ENCODE assay signal across 8 mouse cellular contexts in genomic region chr10:75834721-75835120, GRCm38 (mm10). TPM values are rescaled to one million over a fixed set of nuclear protein-coding genes. Genes with fewer than 3 reads are reported as not detected.
DNase-seq lines count a peak whose midpoint lies in the region; ATAC-seq lines count a peak whose summit lies in the region.

No protein-coding gene starts in this region.

- 10% methylated on average over 9 of the region's 9 CpGs for WGBS in kidney, embryonic 15.5 days
- 5% methylated on average over 9 of the region's 9 CpGs for WGBS in embryonic facial prominence, embryonic 10.5 days
- WGBS in hindbrain, embryonic 15.5 days: 18% methylated on average over 9 of the region's 9 CpGs
- 14% methylated on average over 9 of the region's 9 CpGs for WGBS in midbrain, embryonic 15.5 days

- peak overlapping the region; percentile 72 for H3K27ac ChIP-seq in kidney, embryonic 15.5 days
- H3K27ac ChIP-seq in embryonic facial prominence, embryonic 10.5 days (replicated peaks): peak overlapping the region; percentile 70
- H3K27ac ChIP-seq in hindbrain, embryonic 15.5 days (replicated peaks): no peak overlapping the region
- no peak overlapping the region for H3K27ac ChIP-seq in midbrain, embryonic 15.5 days

- no peaks in the 10 kb centered on the region for H3K27me3 ChIP-seq in kidney, embryonic 15.5 days
- H3K27me3 ChIP-seq in embryonic facial prominence, embryonic 10.5 days (replicated peaks; ENCODE audit: low read depth, poor library complexity, severe bottlenecking): peaks cover 29% of the 10 kb centered on the region
- peaks cover 16% of the 10 kb centered on the region; the same call in 1 of the 2 replicates for H3K27me3 ChIP-seq in hindbrain, embryonic 15.5 days
- H3K27me3 ChIP-seq in midbrain, embryonic 15.5 days (replicated peaks): peaks cover 26% of the 10 kb centered on the region

- peak overlapping the region; percentile 29 for H3K9ac ChIP-seq in kidney, embryonic 15.5 days
- peak overlapping the region; percentile 40; the same call in 1 of the 2 replicates for H3K9ac ChIP-seq in hindbrain, embryonic 15.5 days
- no peak overlapping the region for H3K9ac ChIP-seq in midbrain, embryonic 15.5 days

- H3K4me1 ChIP-seq in kidney, embryonic 15.5 days: peaks cover 57% of the 10 kb centered on the region
- H3K4me1 ChIP-seq in embryonic facial prominence, embryonic 10.5 days: peaks cover 52% of the 10 kb centered on the region
- H3K4me1 ChIP-seq in hindbrain, embryonic 15.5 days (replicated peaks): peaks cover 44% of the 10 kb centered on the region
- H3K4me1 ChIP-seq in midbrain, embryonic 15.5 days: peaks cover 26% of the 10 kb centered on the region

- no peak for DNase-seq in kidney, postnatal 14 days
- no peak for DNase-seq in embryonic facial prominence, embryonic 10.5 days (ENCODE audit: low spot score)
- DNase-seq in spleen, postnatal 36 days (ENCODE audit: low spot score in 2 of 2): no peak
- DNase-seq in cerebellum, postnatal 14 days: no peak
- no peak for DNase-seq in urinary bladder, adult 18-20 months (ENCODE audit: low spot score in 2 of 2)

- no peaks in the 10 kb centered on the region for H3K36me3 ChIP-seq in kidney, embryonic 15.5 days
- no peaks in the 10 kb centered on the region for H3K36me3 ChIP-seq in embryonic facial prominence, embryonic 10.5 days (replicated peaks)
- no peaks in the 10 kb centered on the region for H3K36me3 ChIP-seq in hindbrain, embryonic 15.5 days
- no peaks in the 10 kb centered on the region for H3K36me3 ChIP-seq in midbrain, embryonic 15.5 days (replicated peaks)

- H3K4me3 ChIP-seq in kidney, embryonic 15.5 days (replicated peaks): peak overlapping the region; percentile 42
- H3K4me3 ChIP-seq in embryonic facial prominence, embryonic 10.5 days: peak overlapping the region; percentile 58
- peak overlapping the region; percentile 36 for H3K4me3 ChIP-seq in hindbrain, embryonic 15.5 days
- H3K4me3 ChIP-seq in midbrain, embryonic 15.5 days: peak overlapping the region; percentile 34

- no peak for ATAC-seq in kidney, embryonic 15.5 days (replicated peaks; ENCODE audit: low FRiP score)
- ATAC-seq in hindbrain, embryonic 15.5 days (ENCODE audit: low FRiP score, low read depth): no peak
- no peak for ATAC-seq in midbrain, embryonic 15.5 days (replicated peaks)

- peak overlapping the region; percentile 78 for H3K4me2 ChIP-seq in kidney, embryonic 15.5 days
- H3K4me2 ChIP-seq in hindbrain, embryonic 15.5 days: peak overlapping the region; percentile 72
- peak overlapping the region; percentile 59 for H3K4me2 ChIP-seq in midbrain, embryonic 15.5 days

- no peaks in the 10 kb centered on the region for H3K9me3 ChIP-seq in kidney, embryonic 15.5 days (replicated peaks)
- no peaks in the 10 kb centered on the region for H3K9me3 ChIP-seq in embryonic facial prominence, embryonic 10.5 days
- H3K9me3 ChIP-seq in hindbrain, embryonic 15.5 days: no peaks in the 10 kb centered on the region
- no peaks in the 10 kb centered on the region for H3K9me3 ChIP-seq in midbrain, embryonic 15.5 days

RNA-seq across cellular contexts. Expression of gene Gstt2, which starts 2.5 kb away (rescaled TPM):
- polyA plus RNA-seq in kidney, embryonic 15.5 days (2015; fragmentation: Nextera tagmentation; extraction: Ambion mirVana): 38.2 and 39.6 TPM in 2 replicates
- polyA plus RNA-seq in embryonic facial prominence, embryonic 10.5 days (2016; fragmentation: Nextera tagmentation; extraction: Ambion mirVana): 6.8 and 8.5 TPM in 2 replicates
- polyA plus RNA-seq in hindbrain, embryonic 15.5 days (2015; fragmentation: Nextera tagmentation; extraction: Ambion mirVana): 6.6 and 6.8 TPM in 2 replicates
- polyA plus RNA-seq in midbrain, embryonic 15.5 days (2015; fragmentation: Nextera tagmentation; extraction: Ambion mirVana): 7.4 and 7.5 TPM in 2 replicates

RNA-seq across cellular contexts. Expression of gene Gstt4, which starts 12.4 kb away (rescaled TPM):
- polyA plus RNA-seq in kidney, embryonic 15.5 days (2015; fragmentation: Nextera tagmentation; extraction: Ambion mirVana): not detected in 2 replicates
- polyA plus RNA-seq in embryonic facial prominence, embryonic 10.5 days (2016; fragmentation: Nextera tagmentation; extraction: Ambion mirVana): 0.21 TPM in 1 of 2 replicates, not detected in the other
- not detected in 2 replicates for polyA plus RNA-seq in hindbrain, embryonic 15.5 days (2015; fragmentation: Nextera tagmentation; extraction: Ambion mirVana)
- polyA plus RNA-seq in midbrain, embryonic 15.5 days (2015; fragmentation: Nextera tagmentation; extraction: Ambion mirVana): not detected in 2 replicates

RNA-seq across cellular contexts. Expression of gene Mif, which starts 25.3 kb away (rescaled TPM):
- polyA plus RNA-seq in kidney, embryonic 15.5 days (2015; fragmentation: Nextera tagmentation; extraction: Ambion mirVana): 2,032 and 2,056 TPM in 2 replicates
- polyA plus RNA-seq in embryonic facial prominence, embryonic 10.5 days (2016; fragmentation: Nextera tagmentation; extraction: Ambion mirVana): 3,361 and 3,650 TPM in 2 replicates
- 1,663 and 1,704 TPM in 2 replicates for polyA plus RNA-seq in hindbrain, embryonic 15.5 days (2015; fragmentation: Nextera tagmentation; extraction: Ambion mirVana)
- 1,455 and 1,508 TPM in 2 replicates for polyA plus RNA-seq in midbrain, embryonic 15.5 days (2015; fragmentation: Nextera tagmentation; extraction: Ambion mirVana)

RNA-seq across cellular contexts. Expression of gene Gstt1, which starts 36.3 kb away (rescaled TPM):
- 12.6 and 15.8 TPM in 2 replicates for polyA plus RNA-seq in kidney, embryonic 15.5 days (2015; fragmentation: Nextera tagmentation; extraction: Ambion mirVana)
- 3.0 and 4.3 TPM in 2 replicates for polyA plus RNA-seq in embryonic facial prominence, embryonic 10.5 days (2016; fragmentation: Nextera tagmentation; extraction: Ambion mirVana)
- polyA plus RNA-seq in hindbrain, embryonic 15.5 days (2015; fragmentation: Nextera tagmentation; extraction: Ambion mirVana): 14.8 and 15.4 TPM in 2 replicates
- 14.5 and 16.9 TPM in 2 replicates for polyA plus RNA-seq in midbrain, embryonic 15.5 days (2015; fragmentation: Nextera tagmentation; extraction: Ambion mirVana)

RNA-seq across cellular contexts. Expression of gene Gstt3, which starts 53.5 kb away (rescaled TPM):
- polyA plus RNA-seq in kidney, embryonic 15.5 days (2015; fragmentation: Nextera tagmentation; extraction: Ambion mirVana): 42.2 and 43.8 TPM in 2 replicates
- 2.4 and 4.3 TPM in 2 replicates for polyA plus RNA-seq in embryonic facial prominence, embryonic 10.5 days (2016; fragmentation: Nextera tagmentation; extraction: Ambion mirVana)
- 1.2 and 1.5 TPM in 2 replicates for polyA plus RNA-seq in hindbrain, embryonic 15.5 days (2015; fragmentation: Nextera tagmentation; extraction: Ambion mirVana)
- 0.61 and 1.6 TPM in 2 replicates for polyA plus RNA-seq in midbrain, embryonic 15.5 days (2015; fragmentation: Nextera tagmentation; extraction: Ambion mirVana)

Comparison
In these comparisons a context has a peak if more than half of its experiments do, and no peak if none do; other contexts are left out.
1. H3K27ac ChIP-seq: peak in kidney, embryonic 15.5 days (single experiment) and embryonic facial prominence, embryonic 10.5 days (single experiment); none in hindbrain, embryonic 15.5 days (single experiment) and midbrain, embryonic 15.5 days (single experiment).
2. Peak in every context shown above with its lines, with median percentiles within 50 percentile points of each other: H3K4me2 ChIP-seq and H3K4me3 ChIP-seq.